In the genomic region with DNA sequence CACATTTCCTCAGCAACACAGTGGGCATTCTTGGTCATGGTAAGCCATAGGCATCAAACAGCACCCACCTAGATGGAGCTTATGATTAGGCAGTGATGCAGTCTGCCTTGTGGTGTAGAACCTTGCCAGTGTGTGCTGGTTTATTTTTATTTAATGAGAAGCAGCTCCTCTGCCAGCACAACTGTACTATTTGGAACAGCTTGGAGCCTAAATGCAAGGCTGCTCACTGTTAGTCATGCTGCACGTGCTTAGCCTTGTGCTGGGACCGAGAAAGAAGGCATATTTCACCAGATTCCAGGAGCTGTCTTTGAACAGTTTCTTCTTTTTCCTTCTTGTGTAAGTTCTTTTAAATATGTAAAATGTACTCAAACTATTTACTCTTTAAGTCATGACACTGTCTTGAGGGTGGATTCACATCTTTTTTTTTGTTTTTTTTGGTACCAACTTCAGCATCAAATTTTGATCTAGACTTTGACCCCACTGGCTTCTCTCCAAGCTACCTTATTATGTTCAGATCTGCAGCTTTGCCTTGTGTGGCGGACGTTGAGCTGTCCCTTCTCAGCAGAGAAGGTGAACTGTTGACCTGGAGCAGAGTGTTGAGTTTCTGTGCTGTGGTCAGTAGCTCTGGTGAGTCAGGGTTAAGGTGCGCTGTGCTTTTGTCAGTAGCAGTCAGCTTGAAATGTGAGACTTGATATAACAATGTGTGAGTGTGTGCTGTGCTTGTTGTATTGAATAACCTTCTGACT, we compare ENCODE assay signal across 10 mouse cellular contexts. TPM values are rescaled to one million over a fixed set of nuclear protein-coding genes. Genes with fewer than 3 reads are reported as not detected.
DNase-seq lines count a peak whose midpoint lies in the region; ATAC-seq and TF ChIP-seq lines count a peak whose summit lies in the region.
"Had no signal": no experiment of that assay in that cellular context is flagged by ENCODE, and none has a peak within 500 bp of the region (broad histone marks: within the 10 kb centered on the region; RNA-seq: fewer than 3 reads in every experiment).

No protein-coding gene starts in this region.

- DNase-seq in liver, embryonic 11.5 days (ENCODE audit: low spot score), result no peak
- DNase-seq in forebrain, postnatal 0 days, result peak; percentile 74
- peak; percentile 87 for DNase-seq in left cerebral cortex, adult 18-20 months (ENCODE audit: low spot score in 2 of 2)
- peak; percentile 77 for DNase-seq in yolk sac, embryonic 10.5 days (ENCODE audit: low spot score)
- no peak for DNase-seq in ovary, postnatal 36 days (ENCODE audit: low spot score)
- DNase-seq in adipocyte (ENCODE audit: low spot score), result no peak
- DNase-seq: liver, embryonic 13.5 days had no signal

- no peak for ATAC-seq in liver, embryonic 12.5 days
- no peak for ATAC-seq in liver, embryonic 11.5 days (replicated peaks; ENCODE audit: low FRiP score)
- peak; percentile 88 for ATAC-seq in forebrain, postnatal 0 days
- ATAC-seq in intestine, embryonic 16.5 days, result no peak

- H3K4me3 ChIP-seq in liver, embryonic 12.5 days, result no peak overlapping the region
- no peak overlapping the region for H3K4me3 ChIP-seq in liver, embryonic 11.5 days (ENCODE audit: low read depth, low read length)
- no peak overlapping the region for H3K4me3 ChIP-seq in forebrain, postnatal 0 days (ENCODE audit: low read depth, low read length)
- H3K4me3 ChIP-seq in intestine, embryonic 16.5 days (ENCODE audit: low read length), result no peak overlapping the region
- H3K4me3 ChIP-seq: liver, embryonic 13.5 days; neural tube, embryonic 15.5 days had no signal

- no peaks in the 10 kb centered on the region for H3K4me1 ChIP-seq in liver, embryonic 12.5 days
- no peaks in the 10 kb centered on the region for H3K4me1 ChIP-seq in liver, embryonic 11.5 days (replicated peaks; ENCODE audit: control insufficient read depth, insufficient read depth, low read length)
- no peaks in the 10 kb centered on the region for H3K4me1 ChIP-seq in forebrain, postnatal 0 days (ENCODE audit: insufficient read depth)
- H3K4me1 ChIP-seq in intestine, embryonic 16.5 days (ENCODE audit: control insufficient read depth, insufficient read depth, low read length), result no peaks in the 10 kb centered on the region
- H3K4me1 ChIP-seq: liver, embryonic 13.5 days had no signal

- 0 out of 2 replicates have a peak overlapping the region, but pooled peaks have one; percentile 17 for H3K27ac ChIP-seq in liver, embryonic 12.5 days
- H3K27ac ChIP-seq in liver, embryonic 11.5 days (ENCODE audit: low read depth, low read length), result no peak overlapping the region
- peak overlapping the region; percentile 22; the same call in 1 of the 2 replicates for H3K27ac ChIP-seq in forebrain, postnatal 0 days (ENCODE audit: low read depth, low read length)
- no peak overlapping the region for H3K27ac ChIP-seq in intestine, embryonic 16.5 days (ENCODE audit: low read length)
- H3K27ac ChIP-seq: liver, embryonic 13.5 days; neural tube, embryonic 15.5 days had no signal

- no peaks in the 10 kb centered on the region for H3K27me3 ChIP-seq in liver, embryonic 12.5 days (replicated peaks)
- H3K27me3 ChIP-seq in liver, embryonic 11.5 days (replicated peaks; ENCODE audit: control insufficient read depth, insufficient read depth, low read length), result no peaks in the 10 kb centered on the region
- H3K27me3 ChIP-seq in forebrain, postnatal 0 days (ENCODE audit: insufficient read depth, low read length), result no peaks in the 10 kb centered on the region
- H3K27me3 ChIP-seq in intestine, embryonic 16.5 days (replicated peaks; ENCODE audit: control insufficient read depth, insufficient read depth, low read length), result no peaks in the 10 kb centered on the region
- H3K27me3 ChIP-seq: liver, embryonic 13.5 days; neural tube, embryonic 15.5 days had no signal

- peaks cover 100% of the 10 kb centered on the region for H3K36me3 ChIP-seq in liver, embryonic 12.5 days
- H3K36me3 ChIP-seq in liver, embryonic 11.5 days (ENCODE audit: control insufficient read depth, insufficient read depth, low read length), result peaks cover 48% of the 10 kb centered on the region
- H3K36me3 ChIP-seq in forebrain, postnatal 0 days (ENCODE audit: insufficient read depth), result peaks cover 73% of the 10 kb centered on the region
- H3K36me3 ChIP-seq in intestine, embryonic 16.5 days (ENCODE audit: control insufficient read depth, insufficient read depth, low read length), result peaks cover 28% of the 10 kb centered on the region

- no peak for TF ChIP-seq CTCF in forebrain, postnatal 0 days (IDR thresholded peaks at IDR 0.05; ENCODE audit: low read depth)

- H3K9me3 ChIP-seq in liver, embryonic 12.5 days (replicated peaks), result no peaks in the 10 kb centered on the region
- H3K9me3 ChIP-seq in liver, embryonic 11.5 days (ENCODE audit: control insufficient read depth, low read length), result no peaks in the 10 kb centered on the region
- no peaks in the 10 kb centered on the region for H3K9me3 ChIP-seq in forebrain, postnatal 0 days (ENCODE audit: low read length)
- H3K9me3 ChIP-seq in intestine, embryonic 16.5 days (ENCODE audit: control insufficient read depth, low read length), result no peaks in the 10 kb centered on the region
- H3K9me3 ChIP-seq: liver, embryonic 13.5 days; neural tube, embryonic 15.5 days had no signal

- H3K4me2 ChIP-seq in liver, embryonic 12.5 days, result no peak overlapping the region
- H3K4me2 ChIP-seq in liver, embryonic 11.5 days, result no peak overlapping the region
- H3K4me2 ChIP-seq in forebrain, postnatal 0 days (ENCODE audit: low read depth), result no peak overlapping the region
- H3K4me2 ChIP-seq in intestine, embryonic 16.5 days (ENCODE audit: low read depth, low read length), result no peak overlapping the region
- H3K4me2 ChIP-seq: liver, embryonic 13.5 days; neural tube, embryonic 15.5 days had no signal

- WGBS in liver, embryonic 12.5 days (ENCODE audit: insufficient replicate concordance), result 84% methylated on average over 5 of the region's 5 CpGs
- WGBS in liver, embryonic 11.5 days, result 87% methylated on average over 5 of the region's 5 CpGs
- WGBS in forebrain, postnatal 0 days, result 63% methylated on average over 5 of the region's 5 CpGs
- 75% methylated on average over 5 of the region's 5 CpGs for WGBS in intestine, embryonic 16.5 days

- no peak overlapping the region for H3K9ac ChIP-seq in liver, embryonic 12.5 days
- H3K9ac ChIP-seq in liver, embryonic 11.5 days (ENCODE audit: low read depth, low read length), result no peak overlapping the region
- no peak overlapping the region for H3K9ac ChIP-seq in forebrain, postnatal 0 days
- H3K9ac ChIP-seq in intestine, embryonic 16.5 days (ENCODE audit: low read depth, low read length), result no peak overlapping the region
- H3K9ac ChIP-seq: liver, embryonic 13.5 days; neural tube, embryonic 15.5 days had no signal

RNA-seq across cellular contexts. Expression of a gene that starts 46.6 kb away (rescaled TPM):
- polyA plus RNA-seq in liver, embryonic 12.5 days (2016; fragmentation: Nextera tagmentation; extraction: Ambion mirVana), result 8.0 and 9.8 TPM in 2 replicates
- polyA plus RNA-seq in liver, embryonic 11.5 days (2014; fragmentation: Nextera tagmentation; extraction: Ambion mirVana), result 11.4 and 12.1 TPM in 2 replicates
- total RNA-seq in forebrain, postnatal 0 days (2014; rRNA removed), result 318 and 421 TPM in 2 replicates
- polyA plus RNA-seq in forebrain, postnatal 0 days (2015; fragmentation: Nextera tagmentation; extraction: Ambion mirVana), result 159 and 204 TPM in 2 replicates
- 100 to 1,000 TPM; 150 to 156 TPM for total RNA-seq in left cerebral cortex, adult 18-20 months (2021)
- 12.3 and 17.2 TPM in 2 replicates for polyA plus RNA-seq in intestine, embryonic 16.5 days (2015; fragmentation: Nextera tagmentation; extraction: Ambion mirVana)

Comparison
In these comparisons a context has a peak if more than half of its experiments do, and no peak if none do; other contexts are left out.
1. H3K27ac ChIP-seq: peak in liver, embryonic 12.5 days (single experiment) and forebrain, postnatal 0 days (single experiment); none in liver, embryonic 11.5 days (single experiment) and intestine, embryonic 16.5 days (single experiment).
2. DNase-seq: peak in forebrain, postnatal 0 days (single experiment), left cerebral cortex, adult 18-20 months (2 of 2) and yolk sac, embryonic 10.5 days (single experiment); none in liver, embryonic 11.5 days (single experiment), ovary, postnatal 36 days (single experiment) and adipocyte (single experiment).